Mouse (Mus musculus) intestine, embryonic 14.5 days (tissue): ENCODE measurements at regions not wholly inside any gene's neighbourhood (a gene's known extent, or its start where the extent isn't known, plus 50 kb on each side); places are given as distances from the start of the nearest gene placed in this dataset.

Source experiments
- ATAC-seq: fragments of 200-750 bp; cut with Nextera tagmentation; replicated peaks from 2 replicates; pipeline ENCODE4 v1.8.0; 2017; ENCODE audit warnings: low read depth, moderate number of reproducible peaks, moderate TSS enrichment, moderate library complexity; ENCODE audit not compliant: low FRiP score, low TSS enrichment
- DNase-seq: peaks from one replicate; pipeline ENCODE4 v3.0.0-alpha.2; 2018; ENCODE audit warnings: low spot score
- H3K27ac ChIP-seq: fragments of 300-500 bp; sonication (generic); 2 replicates; pipeline ENCODE4 v1.5.1; 2014; ENCODE audit warnings: low read depth, mild to moderate bottlenecking, control low read depth
- H3K27me3 ChIP-seq: fragments of 300-500 bp; sonication (generic); replicated peaks from 2 replicates; pipeline ENCODE4 v1.6.1; 2014; ENCODE audit warnings: low read length, control low read depth; ENCODE audit not compliant: control insufficient read depth, insufficient read depth
- H3K36me3 ChIP-seq: fragments of 300-500 bp; sonication (generic); 2 replicates; pipeline ENCODE4 v1.6.1; 2014; ENCODE audit warnings: low read length, control low read depth; ENCODE audit not compliant: control insufficient read depth, insufficient read depth
- H3K4me1 ChIP-seq: fragments of 300-500 bp; sonication (generic); replicated peaks from 2 replicates; pipeline ENCODE4 v1.6.1; 2014; ENCODE audit warnings: low read length, control low read depth, mixed read lengths; ENCODE audit not compliant: control insufficient read depth, insufficient read depth
- H3K4me2 ChIP-seq: fragments of 300-500 bp; sonication (generic); 2 replicates; pipeline ENCODE4 v1.6.1; 2014; ENCODE audit warnings: low read length
- H3K4me3 ChIP-seq: fragments of 300-500 bp; sonication (generic); 2 replicates; pipeline ENCODE4 v1.5.1; 2014; ENCODE audit warnings: low read depth, low read length, control low read depth, mixed read lengths
- H3K9ac ChIP-seq: fragments of 300-500 bp; sonication (generic); 2 replicates; pipeline ENCODE4 v1.6.1; 2014; ENCODE audit warnings: mild to moderate bottlenecking, low read length
- H3K9me3 ChIP-seq: fragments of 300-500 bp; sonication (generic); 2 replicates; pipeline ENCODE4 v1.6.1; 2016; ENCODE audit warnings: low read length, control low read depth; ENCODE audit not compliant: control insufficient read depth
- WGBS: fragments of 180-500 bp; shearing (Covaris S2); extraction: QIAGEN DNeasy Blood & Tissue Kit; methylation state at CpG from one replicate; pipeline ENCODE4 v1.1.7; 2014; 5-methylcytosine and 5-hydroxymethylcytosine counted together

- H3K4me1 ChIP-seq: no peaks in the 10 kb centered on the region
- no peaks in the 10 kb centered on the region for H3K9me3 ChIP-seq
- no peak overlapping the region for H3K4me2 ChIP-seq
- H3K27me3 ChIP-seq: no peaks in the 10 kb centered on the region
- H3K9ac ChIP-seq: no peak overlapping the region
- DNase-seq: no peak
- no peak for ATAC-seq
- 46% methylated on average over 2 of the region's 2 CpGs for WGBS
- no peaks in the 10 kb centered on the region for H3K36me3 ChIP-seq
- no peak overlapping the region for H3K4me3 ChIP-seq
- H3K27ac ChIP-seq: peak overlapping the region; percentile 7; the same call in 1 of the 2 replicates
Observed at GRCm38 (mm10) chr11:18296194-18297125, 342.8 kb upstream of the Etaa1 start.

GRCm38 (mm10) chr11:18278585-18279136, 325.0 kb upstream of the Etaa1 start:
- Histone ChIP-seq H3K36me3 (no peaks in the 10 kb centered on the region), H3K27ac (no peak overlapping the region), H3K4me3 (no peak overlapping the region), H3K4me2 (no peak overlapping the region), H3K9ac (no peak overlapping the region), H3K4me1 (0 out of 2 replicates have a peak, but pooled peaks cover 4% of the 10 kb centered on the region), H3K9me3 (no peaks in the 10 kb centered on the region), H3K27me3 (no peaks in the 10 kb centered on the region)
- DNase-seq (no peak), ATAC-seq (peak; percentile 86)
- 14% methylated on average over 2 of the region's 2 CpGs for WGBS

- no peak for DNase-seq
- Histone ChIP-seq H3K36me3 (no peaks in the 10 kb centered on the region), H3K9me3 (no peaks in the 10 kb centered on the region), H3K9ac (no peak overlapping the region), H3K27ac (no peak overlapping the region), H3K4me1 (no peaks in the 10 kb centered on the region), H3K27me3 (no peaks in the 10 kb centered on the region), H3K4me2 (no peak overlapping the region), H3K4me3 (no peak overlapping the region)
- WGBS: 38% methylated on average over 1 of the region's 1 CpGs
- no peak for ATAC-seq
Observed at GRCm38 (mm10) chr11:18272392-18272791, 318.7 kb upstream of the Etaa1 start.

GRCm38 (mm10) chr11:18266161-18266560, 312.5 kb upstream of the Etaa1 start:
- no peaks in the 10 kb centered on the region for H3K4me1 ChIP-seq
- H3K9ac ChIP-seq: no peak overlapping the region
- no peaks in the 10 kb centered on the region for H3K36me3 ChIP-seq
- H3K9me3 ChIP-seq: no peaks in the 10 kb centered on the region
- no peaks in the 10 kb centered on the region for H3K27me3 ChIP-seq
- H3K4me3 ChIP-seq: no peak overlapping the region
- WGBS: 74% methylated on average over 2 of the region's 2 CpGs
- no peak overlapping the region for H3K4me2 ChIP-seq
- H3K27ac ChIP-seq: no peak overlapping the region
- DNase-seq (no peak), ATAC-seq (no peak)

- no peak overlapping the region for H3K4me3 ChIP-seq
- no peaks in the 10 kb centered on the region for H3K4me1 ChIP-seq
- 27% methylated on average over 1 of the region's 1 CpGs for WGBS
- ATAC-seq: no peak
- H3K27ac ChIP-seq: no peak overlapping the region
- no peak overlapping the region for H3K4me2 ChIP-seq
- H3K9me3 ChIP-seq: no peaks in the 10 kb centered on the region
- no peaks in the 10 kb centered on the region for H3K36me3 ChIP-seq
- H3K27me3 ChIP-seq: no peaks in the 10 kb centered on the region
- DNase-seq: no peak
- no peak overlapping the region for H3K9ac ChIP-seq
Observed at GRCm38 (mm10) chr11:18262901-18263300, 309.2 kb upstream of the Etaa1 start.

- Histone ChIP-seq H3K4me1 (no peaks in the 10 kb centered on the region), H3K4me3 (no peak overlapping the region), H3K9ac (no peak overlapping the region), H3K27ac (no peak overlapping the region), H3K36me3 (no peaks in the 10 kb centered on the region), H3K4me2 (no peak overlapping the region), H3K27me3 (no peaks in the 10 kb centered on the region), H3K9me3 (no peaks in the 10 kb centered on the region)
- WGBS: 35% methylated on average over 4 of the region's 4 CpGs
- ATAC-seq (no peak), DNase-seq (no peak)
Observed at GRCm38 (mm10) chr11:18249236-18249635, 295.6 kb upstream of the Etaa1 start.

- Histone ChIP-seq H3K4me3 (no peak overlapping the region), H3K4me1 (no peaks in the 10 kb centered on the region)
Observed at GRCm38 (mm10) chr11:18216762-18217161, 263.1 kb upstream of the Etaa1 start.

GRCm38 (mm10) chr11:18173028-18173427, 219.4 kb upstream of the Etaa1 start:
- H3K36me3 ChIP-seq: no peaks in the 10 kb centered on the region
- no peaks in the 10 kb centered on the region for H3K4me1 ChIP-seq
- 74% methylated on average over 2 of the region's 2 CpGs for WGBS
- no peak overlapping the region for H3K4me2 ChIP-seq
- no peak overlapping the region for H3K4me3 ChIP-seq
- H3K27me3 ChIP-seq: no peaks in the 10 kb centered on the region
- no peak for DNase-seq
- no peaks in the 10 kb centered on the region for H3K9me3 ChIP-seq
- no peak overlapping the region for H3K9ac ChIP-seq
- no peak overlapping the region for H3K27ac ChIP-seq
- no peak for ATAC-seq

More at GRCm38 (mm10) chr11:18216762-18217161, 263.1 kb upstream of the Etaa1 start:
- H3K27me3 ChIP-seq: no peaks in the 10 kb centered on the region
- DNase-seq (no peak), ATAC-seq (no peak)
- WGBS: 75% methylated on average over 4 of the region's 4 CpGs
- no peak overlapping the region for H3K4me2 ChIP-seq
- H3K9ac ChIP-seq: no peak overlapping the region
- no peak overlapping the region for H3K27ac ChIP-seq
- H3K9me3 ChIP-seq: no peaks in the 10 kb centered on the region
- no peaks in the 10 kb centered on the region for H3K36me3 ChIP-seq
